Mouse (Mus musculus): Measurements from ENCODE around the gene Mlxip. TPM values are rescaled to one million over a fixed set of nuclear protein-coding genes. Genes with fewer than 3 reads are reported as not detected.

The Mlxip gene
- polyA plus RNA-seq, 1 experiment = 61.2 TPM

- WGBS = 93% methylated on average over 1 of the region's 1 CpGs
- Histone ChIP-seq H3K4me1 (ENCODE audit: control insufficient read depth, insufficient read depth, low read length) (peaks cover 12% of the 10 kb centered on the region), H3K4me3 (replicated peaks; ENCODE audit: extremely low read depth, low read depth, low read length) (no peak overlapping the region)
- DNase-seq = no peak
- no peak for TF ChIP-seq CTCF (IDR thresholded peaks at IDR 0.05; ENCODE audit: insufficient read depth, low read length)
- TF ChIP-seq POLR2A (IDR thresholded peaks at IDR 0.05; ENCODE audit: borderline replicate concordance, extremely low read depth, low read depth, low read length) = no peak
These were observed 44.7 kb downstream of the Mlxip start for GRCm38 (mm10) chr5:123439312-123439711.

GRCm38 (mm10) chr5:123439941-123440340 lies 45.3 kb downstream of the Mlxip start:
- peak; percentile 36; the same call in 1 of the 2 replicates for TF ChIP-seq CTCF (IDR thresholded peaks at IDR 0.05; ENCODE audit: insufficient read depth, low read length)
- TF ChIP-seq POLR2A (IDR thresholded peaks at IDR 0.05; ENCODE audit: borderline replicate concordance, extremely low read depth, low read depth, low read length) = no peak
- DNase-seq = no peak
- WGBS = 77% methylated on average over 4 of the region's 4 CpGs
- Histone ChIP-seq H3K4me1 (ENCODE audit: control insufficient read depth, insufficient read depth, low read length) (peaks cover 10% of the 10 kb centered on the region), H3K4me3 (replicated peaks; ENCODE audit: extremely low read depth, low read depth, low read length) (no peak overlapping the region)

- Histone ChIP-seq H3K4me3 (replicated peaks; ENCODE audit: extremely low read depth, low read depth, low read length) (no peak overlapping the region), H3K4me1 (ENCODE audit: control insufficient read depth, insufficient read depth, low read length) (peaks cover 9% of the 10 kb centered on the region)
- whole genome bisulfite sequencing = 71% methylated on average over 4 of the region's 4 CpGs
- no peak for DNase-seq
- TF ChIP-seq POLR2A (IDR thresholded peaks at IDR 0.05; ENCODE audit: borderline replicate concordance, extremely low read depth, low read depth, low read length) = no peak
- no peak for TF ChIP-seq CTCF (IDR thresholded peaks at IDR 0.05; ENCODE audit: insufficient read depth, low read length)
These were observed 46.1 kb downstream of the Mlxip start for GRCm38 (mm10) chr5:123440664-123441063.

- 91% methylated on average over 3 of the region's 3 CpGs for WGBS
- Histone ChIP-seq H3K4me1 (ENCODE audit: control insufficient read depth, insufficient read depth, low read length) (peaks cover 2% of the 10 kb centered on the region; the same call in 1 of the 2 replicates), H3K4me3 (replicated peaks; ENCODE audit: extremely low read depth, low read depth, low read length) (no peak overlapping the region)
- no peak for DNase-seq
- TF ChIP-seq CTCF (IDR thresholded peaks at IDR 0.05; ENCODE audit: insufficient read depth, low read length) (no peak), POLR2A (IDR thresholded peaks at IDR 0.05; ENCODE audit: borderline replicate concordance, extremely low read depth, low read depth, low read length) (no peak)
These were observed 47.7 kb downstream of the Mlxip start for GRCm38 (mm10) chr5:123442283-123442682.

GRCm38 (mm10) chr5:123444069-123444468 lies 49.5 kb downstream of the Mlxip start:
- Histone ChIP-seq H3K4me1 (ENCODE audit: control insufficient read depth, insufficient read depth, low read length) (no peaks in the 10 kb centered on the region), H3K4me3 (replicated peaks; ENCODE audit: extremely low read depth, low read depth, low read length) (no peak overlapping the region)
- TF ChIP-seq CTCF (IDR thresholded peaks at IDR 0.05; ENCODE audit: insufficient read depth, low read length) (peak; percentile 89), POLR2A (IDR thresholded peaks at IDR 0.05; ENCODE audit: borderline replicate concordance, extremely low read depth, low read depth, low read length) (no peak)
- DNase-seq = peak; percentile 54
- WGBS = 56% methylated on average over 4 of the region's 4 CpGs

GRCm38 (mm10) chr5:123444849-123445334 lies 50.3 kb downstream of the Mlxip start:
- no peaks in the 10 kb centered on the region for H3K4me1 ChIP-seq (ENCODE audit: control insufficient read depth, insufficient read depth, low read length)
- no peak for DNase-seq
- H3K4me3 ChIP-seq (replicated peaks; ENCODE audit: extremely low read depth, low read depth, low read length) = no peak overlapping the region
- 91% methylated on average over 5 of the region's 5 CpGs for WGBS
- TF ChIP-seq CTCF (IDR thresholded peaks at IDR 0.05; ENCODE audit: insufficient read depth, low read length) (no peak), POLR2A (IDR thresholded peaks at IDR 0.05; ENCODE audit: borderline replicate concordance, extremely low read depth, low read depth, low read length) (no peak)

- Histone ChIP-seq H3K4me1 (ENCODE audit: control insufficient read depth, insufficient read depth, low read length) (no peaks in the 10 kb centered on the region), H3K4me3 (replicated peaks; ENCODE audit: extremely low read depth, low read depth, low read length) (no peak overlapping the region)
- TF ChIP-seq CTCF (IDR thresholded peaks at IDR 0.05; ENCODE audit: insufficient read depth, low read length) (no peak), POLR2A (IDR thresholded peaks at IDR 0.05; ENCODE audit: borderline replicate concordance, extremely low read depth, low read depth, low read length) (no peak)
- DNase-seq = no peak
- WGBS = 87% methylated on average over 7 of the region's 7 CpGs
These were observed 57.3 kb downstream of the Mlxip start for GRCm38 (mm10) chr5:123451886-123452285.

- no peak for DNase-seq
- WGBS = 53% methylated on average over 5 of the region's 5 CpGs
- TF ChIP-seq POLR2A (IDR thresholded peaks at IDR 0.05; ENCODE audit: borderline replicate concordance, extremely low read depth, low read depth, low read length) (no peak), CTCF (IDR thresholded peaks at IDR 0.05; ENCODE audit: insufficient read depth, low read length) (no peak)
- no peak overlapping the region for H3K4me3 ChIP-seq (replicated peaks; ENCODE audit: extremely low read depth, low read depth, low read length)
- no peaks in the 10 kb centered on the region for H3K4me1 ChIP-seq (ENCODE audit: control insufficient read depth, insufficient read depth, low read length)
These were observed 66.8 kb downstream of the Mlxip start for GRCm38 (mm10) chr5:123461420-123461819.

GRCm38 (mm10) chr5:123464638-123465037 lies 70.0 kb downstream of the Mlxip start:
- Histone ChIP-seq H3K4me3 (replicated peaks; ENCODE audit: extremely low read depth, low read depth, low read length) (no peak overlapping the region), H3K4me1 (ENCODE audit: control insufficient read depth, insufficient read depth, low read length) (no peaks in the 10 kb centered on the region)
- TF ChIP-seq POLR2A (IDR thresholded peaks at IDR 0.05; ENCODE audit: borderline replicate concordance, extremely low read depth, low read depth, low read length) (no peak), CTCF (IDR thresholded peaks at IDR 0.05; ENCODE audit: insufficient read depth, low read length) (no peak)
- 77% methylated on average over 1 of the region's 1 CpGs for WGBS
- no peak for DNase-seq

- 7% methylated on average over 10 of the region's 10 CpGs for WGBS
- no peak overlapping the region for H3K4me3 ChIP-seq (replicated peaks; ENCODE audit: extremely low read depth, low read depth, low read length)
- no peaks in the 10 kb centered on the region; the same call in 1 of the 2 replicates for H3K4me1 ChIP-seq (ENCODE audit: control insufficient read depth, insufficient read depth, low read length)
- no peak for TF ChIP-seq CTCF (IDR thresholded peaks at IDR 0.05; ENCODE audit: insufficient read depth, low read length)
- TF ChIP-seq POLR2A (IDR thresholded peaks at IDR 0.05; ENCODE audit: borderline replicate concordance, extremely low read depth, low read depth, low read length) = no peak
- DNase-seq = no peak
These were observed 76.3 kb downstream of the Mlxip start for GRCm38 (mm10) chr5:123470784-123471400.
